Mouse (Mus musculus) stomach, embryonic 15.5 days (tissue): ENCODE results near the gene Rbm4. TPM values are rescaled to one million over a fixed set of nuclear protein-coding genes. Genes with fewer than 3 reads are reported as not detected.

ENCODE experiments used
- ATAC-seq: fragments of 200-750 bp; cut with Nextera tagmentation; 2 replicates; pipeline ENCODE4 v1.8.0; 2017; ENCODE audit warnings: low read depth, moderate number of reproducible peaks, moderate TSS enrichment; ENCODE audit not compliant: insufficient read depth, low FRiP score
- H3K27ac ChIP-seq: fragments of 300-500 bp; sonication (generic); 2 replicates; pipeline ENCODE4 v1.5.1; 2015; ENCODE audit warnings: mild to moderate bottlenecking, inconsistent platforms
- H3K27me3 ChIP-seq: fragments of 300-500 bp; sonication (generic); replicated peaks from 2 replicates; pipeline ENCODE4 v1.6.1; 2015; ENCODE audit warnings: inconsistent platforms
- H3K36me3 ChIP-seq: fragments of 300-500 bp; sonication (generic); 2 replicates; pipeline ENCODE4 v1.6.1; 2015; ENCODE audit warnings: inconsistent platforms
- H3K4me1 ChIP-seq: fragments of 300-500 bp; sonication (generic); 2 replicates; pipeline ENCODE4 v1.6.1; 2015; ENCODE audit warnings: inconsistent platforms
- H3K4me2 ChIP-seq: fragments of 300-500 bp; sonication (generic); 2 replicates; pipeline ENCODE4 v1.6.1; 2015; ENCODE audit warnings: mild to moderate bottlenecking, inconsistent platforms
- H3K4me3 ChIP-seq: fragments of 300-500 bp; sonication (generic); replicated peaks from 2 replicates; pipeline ENCODE4 v1.5.1; 2015; ENCODE audit warnings: inconsistent platforms
- H3K9ac ChIP-seq: fragments of 300-500 bp; sonication (generic); 2 replicates; pipeline ENCODE4 v1.6.1; 2015; ENCODE audit warnings: inconsistent platforms
- H3K9me3 ChIP-seq: fragments of 300-500 bp; sonication (generic); 2 replicates; pipeline ENCODE4 v1.6.1; 2016; ENCODE audit warnings: inconsistent platforms
- WGBS: fragments of 180-500 bp; shearing (Covaris S2); methylation state at CpG from one replicate; pipeline ENCODE4 v1.1.7; 2015; 5-methylcytosine and 5-hydroxymethylcytosine counted together
- polyA plus RNA-seq: library from polyadenylated mRNA; unstranded; fragments of >200 nt; fragmentation: Nextera tagmentation; extraction: Ambion mirVana; gene quantifications from 2 replicates; pipeline ENCODE4 v1.2.1, GENCODE M21; 2015

Gene Rbm4
- polyA plus RNA-seq, 1 experiment from 2014 or later: 52.2 TPM

- Histone ChIP-seq H3K9me3 (no peaks in the 10 kb centered on the region), H3K4me1 (no peaks in the 10 kb centered on the region), H3K27me3 (no peaks in the 10 kb centered on the region), H3K27ac (no peak overlapping the region), H3K4me2 (no peak overlapping the region), H3K36me3 (no peaks in the 10 kb centered on the region), H3K9ac (no peak overlapping the region), H3K4me3 (no peak overlapping the region)
- 82% methylated on average over 6 of the region's 6 CpGs for WGBS
- ATAC-seq: no peak
These were observed 43.7 kb downstream of the Rbm4 start for GRCm38 (mm10) chr19:4749975-4750374.

GRCm38 (mm10) chr19:4748493-4748892 is 45.2 kb downstream of the Rbm4 start:
- Histone ChIP-seq H3K4me1 (no peaks in the 10 kb centered on the region), H3K36me3 (no peaks in the 10 kb centered on the region), H3K9ac (no peak overlapping the region), H3K27ac (no peak overlapping the region), H3K4me2 (no peak overlapping the region), H3K9me3 (no peaks in the 10 kb centered on the region), H3K27me3 (no peaks in the 10 kb centered on the region), H3K4me3 (no peak overlapping the region)
- ATAC-seq: no peak
- WGBS: 81% methylated on average over 10 of the region's 10 CpGs

- Histone ChIP-seq H3K4me2 (no peak overlapping the region), H3K27ac (no peak overlapping the region), H3K4me1 (no peaks in the 10 kb centered on the region), H3K4me3 (no peak overlapping the region), H3K9ac (no peak overlapping the region), H3K27me3 (no peaks in the 10 kb centered on the region), H3K9me3 (no peaks in the 10 kb centered on the region), H3K36me3 (no peaks in the 10 kb centered on the region)
- WGBS: 89% methylated on average over 9 of the region's 9 CpGs
- no peak for ATAC-seq
These were observed 45.9 kb downstream of the Rbm4 start for GRCm38 (mm10) chr19:4747631-4748312.

GRCm38 (mm10) chr19:4746611-4747010 is 47.1 kb downstream of the Rbm4 start:
- Histone ChIP-seq H3K27ac (no peak overlapping the region), H3K4me1 (no peaks in the 10 kb centered on the region), H3K27me3 (no peaks in the 10 kb centered on the region), H3K9ac (no peak overlapping the region), H3K9me3 (no peaks in the 10 kb centered on the region), H3K4me3 (no peak overlapping the region), H3K36me3 (no peaks in the 10 kb centered on the region), H3K4me2 (no peak overlapping the region)
- no peak for ATAC-seq
- WGBS: 82% methylated on average over 14 of the region's 14 CpGs

- Histone ChIP-seq H3K36me3 (no peaks in the 10 kb centered on the region), H3K27me3 (no peaks in the 10 kb centered on the region), H3K4me1 (no peaks in the 10 kb centered on the region), H3K9me3 (no peaks in the 10 kb centered on the region), H3K9ac (no peak overlapping the region), H3K4me3 (no peak overlapping the region), H3K4me2 (no peak overlapping the region), H3K27ac (no peak overlapping the region)
- 90% methylated on average over 10 of the region's 10 CpGs for WGBS
- ATAC-seq: no peak
These were observed 48.0 kb downstream of the Rbm4 start for GRCm38 (mm10) chr19:4745681-4746080.

- 61% methylated on average over 9 of the region's 9 CpGs for WGBS
- Histone ChIP-seq H3K4me3 (no peak overlapping the region), H3K27ac (no peak overlapping the region), H3K36me3 (no peaks in the 10 kb centered on the region), H3K4me1 (no peaks in the 10 kb centered on the region), H3K9me3 (no peaks in the 10 kb centered on the region), H3K4me2 (no peak overlapping the region), H3K9ac (no peak overlapping the region), H3K27me3 (no peaks in the 10 kb centered on the region)
- no peak for ATAC-seq
These were observed 48.6 kb downstream of the Rbm4 start for GRCm38 (mm10) chr19:4745057-4745456.

- ATAC-seq: no peak
- no peak overlapping the region for H3K9ac ChIP-seq
These were observed 49.7 kb downstream of the Rbm4 start for GRCm38 (mm10) chr19:4744026-4744425.

GRCm38 (mm10) chr19:4743524-4743923 is 50.2 kb downstream of the Rbm4 start:
- 0 out of 2 replicates have a peak, but pooled peaks cover 4% of the 10 kb centered on the region for H3K36me3 ChIP-seq
- H3K4me3 ChIP-seq: no peak overlapping the region
- 41% methylated on average over 5 of the region's 5 CpGs for WGBS
- H3K27me3 ChIP-seq: no peaks in the 10 kb centered on the region
- no peaks in the 10 kb centered on the region for H3K4me1 ChIP-seq
- no peak overlapping the region for H3K27ac ChIP-seq
- H3K9me3 ChIP-seq: no peaks in the 10 kb centered on the region
- H3K9ac ChIP-seq: no peak overlapping the region
- ATAC-seq: no peak
- no peak overlapping the region for H3K4me2 ChIP-seq

More at GRCm38 (mm10) chr19:4744026-4744425, 49.7 kb downstream of the Rbm4 start:
- H3K9me3 ChIP-seq: no peaks in the 10 kb centered on the region
- no peaks in the 10 kb centered on the region for H3K27me3 ChIP-seq
- 79% methylated on average over 14 of the region's 14 CpGs for WGBS
- H3K36me3 ChIP-seq: 0 out of 2 replicates have a peak, but pooled peaks cover 2% of the 10 kb centered on the region
- no peak overlapping the region for H3K4me3 ChIP-seq
- no peaks in the 10 kb centered on the region for H3K4me1 ChIP-seq
- no peak overlapping the region for H3K4me2 ChIP-seq
- no peak overlapping the region for H3K27ac ChIP-seq

- H3K9me3 ChIP-seq: no peaks in the 10 kb centered on the region
- WGBS: 90% methylated on average over 6 of the region's 6 CpGs
- no peaks in the 10 kb centered on the region for H3K27me3 ChIP-seq
- H3K4me3 ChIP-seq: no peak overlapping the region
- no peaks in the 10 kb centered on the region for H3K4me1 ChIP-seq
- H3K4me2 ChIP-seq: no peak overlapping the region
- 0 out of 2 replicates have a peak, but pooled peaks cover 8% of the 10 kb centered on the region for H3K36me3 ChIP-seq
- H3K9ac ChIP-seq: no peak overlapping the region
- no peak overlapping the region for H3K27ac ChIP-seq
- no peak for ATAC-seq
These were observed 51.5 kb downstream of the Rbm4 start for GRCm38 (mm10) chr19:4742229-4742628.

- Histone ChIP-seq H3K9ac (no peak overlapping the region), H3K27me3 (no peaks in the 10 kb centered on the region), H3K9me3 (no peaks in the 10 kb centered on the region), H3K4me1 (no peaks in the 10 kb centered on the region), H3K4me3 (no peak overlapping the region), H3K27ac (no peak overlapping the region), H3K36me3 (0 out of 2 replicates have a peak, but pooled peaks cover 8% of the 10 kb centered on the region), H3K4me2 (no peak overlapping the region)
- no peak for ATAC-seq
- WGBS: 68% methylated on average over 10 of the region's 10 CpGs
These were observed 52.2 kb downstream of the Rbm4 start for GRCm38 (mm10) chr19:4741482-4741881.

GRCm38 (mm10) chr19:4739762-4740161 is 53.9 kb downstream of the Rbm4 start:
- 92% methylated on average over 5 of the region's 5 CpGs for WGBS
- H3K36me3 ChIP-seq: 0 out of 2 replicates have a peak, but pooled peaks cover 8% of the 10 kb centered on the region
- H3K27ac ChIP-seq: no peak overlapping the region
- H3K4me1 ChIP-seq: no peaks in the 10 kb centered on the region
- H3K4me2 ChIP-seq: no peak overlapping the region
- no peak overlapping the region for H3K4me3 ChIP-seq
- no peaks in the 10 kb centered on the region for H3K27me3 ChIP-seq
- H3K9ac ChIP-seq: no peak overlapping the region
- ATAC-seq: no peak
- H3K9me3 ChIP-seq: no peaks in the 10 kb centered on the region

- H3K4me2 ChIP-seq: no peak overlapping the region
- 0 out of 2 replicates have a peak, but pooled peaks cover 8% of the 10 kb centered on the region for H3K36me3 ChIP-seq
- ATAC-seq: no peak
- H3K27me3 ChIP-seq: no peaks in the 10 kb centered on the region
- H3K4me1 ChIP-seq: no peaks in the 10 kb centered on the region
- WGBS: 93% methylated on average over 11 of the region's 11 CpGs
- no peaks in the 10 kb centered on the region for H3K9me3 ChIP-seq
- no peak overlapping the region for H3K4me3 ChIP-seq
- no peak overlapping the region for H3K9ac ChIP-seq
- H3K27ac ChIP-seq: no peak overlapping the region
These were observed 54.6 kb downstream of the Rbm4 start for GRCm38 (mm10) chr19:4739053-4739452.
